Mouse (Mus musculus) limb, embryonic 12.5 days (tissue): ENCODE measurements around the gene B430218F22Rik. TPM values are rescaled to one million over a fixed set of nuclear protein-coding genes. Genes with fewer than 3 reads are reported as not detected.

Experiments used
- ATAC-seq: fragments of 200-750 bp; cut with Nextera tagmentation; 2 replicates; pipeline ENCODE4 v1.8.0; 2017; ENCODE audit warnings: low read depth, moderate TSS enrichment; ENCODE audit not compliant: insufficient number of reproducible peaks, insufficient read depth, low FRiP score, low TSS enrichment
- H3K27ac ChIP-seq: fragments of 300-500 bp; sonication (generic); 2 replicates; pipeline ENCODE4 v1.5.1; 2016; ENCODE audit warnings: mild to moderate bottlenecking, moderate library complexity
- H3K27me3 ChIP-seq: fragments of 300-500 bp; sonication (generic); 2 replicates; pipeline ENCODE4 v1.6.1; 2016; ENCODE audit warnings: mild to moderate bottlenecking, moderate library complexity
- H3K36me3 ChIP-seq: fragments of 300-500 bp; sonication (generic); 2 replicates; pipeline ENCODE4 v1.6.1; 2016; ENCODE audit warnings: mild to moderate bottlenecking, moderate library complexity
- H3K4me1 ChIP-seq: fragments of 300-500 bp; sonication (generic); replicated peaks from 2 replicates; pipeline ENCODE4 v1.6.1; 2016
- H3K4me2 ChIP-seq: fragments of 300-500 bp; sonication (generic); 2 replicates; pipeline ENCODE4 v1.6.1; 2016; ENCODE audit warnings: mild to moderate bottlenecking, moderate library complexity
- H3K4me3 ChIP-seq: fragments of 300-500 bp; sonication (generic); replicated peaks from 2 replicates; pipeline ENCODE4 v1.5.1; 2016; ENCODE audit warnings: mild to moderate bottlenecking
- H3K9ac ChIP-seq: fragments of 300-500 bp; sonication (generic); replicated peaks from 2 replicates; pipeline ENCODE4 v1.6.1; 2016; ENCODE audit warnings: mild to moderate bottlenecking, moderate library complexity
- H3K9me3 ChIP-seq: fragments of 300-500 bp; sonication (generic); 2 replicates; pipeline ENCODE4 v1.6.1; 2016; ENCODE audit warnings: mild to moderate bottlenecking, moderate library complexity
- WGBS: fragments of 180-500 bp; shearing (Covaris S2); methylation state at CpG from one replicate; pipeline ENCODE4 v1.1.7; 2016; 5-methylcytosine and 5-hydroxymethylcytosine counted together
- polyA plus RNA-seq: library from polyadenylated mRNA; unstranded; fragments of >200 nt; fragmentation: Nextera tagmentation; extraction: Ambion mirVana; gene quantifications from 2 replicates; pipeline ENCODE4 v1.2.1, GENCODE M21; 2016

The B430218F22Rik gene
- polyA plus RNA-seq, 1 experiment from 2014 or later = 2.1 TPM

GRCm38 (mm10) chr13:118403544-118403943, 17.1 kb downstream of the B430218F22Rik start:
- Histone ChIP-seq H3K4me1 (no peaks in the 10 kb centered on the region), H3K27me3 (no peaks in the 10 kb centered on the region), H3K4me3 (no peak overlapping the region), H3K4me2 (no peak overlapping the region), H3K27ac (no peak overlapping the region), H3K9me3 (no peaks in the 10 kb centered on the region), H3K9ac (no peak overlapping the region), H3K36me3 (no peaks in the 10 kb centered on the region)
- ATAC-seq = no peak; the same call in 1 of the 2 replicates

GRCm38 (mm10) chr13:118411297-118411992, 25.0 kb downstream of the B430218F22Rik start:
- Histone ChIP-seq H3K4me3 (no peak overlapping the region), H3K27ac (no peak overlapping the region), H3K4me2 (no peak overlapping the region), H3K9ac (no peak overlapping the region), H3K27me3 (no peaks in the 10 kb centered on the region), H3K9me3 (no peaks in the 10 kb centered on the region), H3K36me3 (no peaks in the 10 kb centered on the region), H3K4me1 (no peaks in the 10 kb centered on the region)
- ATAC-seq = no peak
- 75% methylated on average over 6 of the region's 6 CpGs for WGBS

- H3K9ac ChIP-seq = no peak overlapping the region
- H3K4me3 ChIP-seq = no peak overlapping the region
- no peak overlapping the region for H3K27ac ChIP-seq
- H3K9me3 ChIP-seq = no peaks in the 10 kb centered on the region
- ATAC-seq = no peak
- no peaks in the 10 kb centered on the region for H3K4me1 ChIP-seq
- 61% methylated on average over 4 of the region's 4 CpGs for WGBS
- no peaks in the 10 kb centered on the region for H3K36me3 ChIP-seq
- H3K27me3 ChIP-seq = no peaks in the 10 kb centered on the region
- no peak overlapping the region for H3K4me2 ChIP-seq
Measured at GRCm38 (mm10) chr13:118418163-118418562, 31.7 kb downstream of the B430218F22Rik start.

- WGBS = 73% methylated on average over 1 of the region's 1 CpGs
- Histone ChIP-seq H3K9ac (no peak overlapping the region), H3K4me1 (no peaks in the 10 kb centered on the region), H3K4me2 (no peak overlapping the region), H3K9me3 (no peaks in the 10 kb centered on the region), H3K36me3 (no peaks in the 10 kb centered on the region), H3K27me3 (no peaks in the 10 kb centered on the region), H3K27ac (no peak overlapping the region), H3K4me3 (no peak overlapping the region)
- ATAC-seq = no peak
Measured at GRCm38 (mm10) chr13:118420408-118420807, 34.0 kb downstream of the B430218F22Rik start.

- Histone ChIP-seq H3K27me3 (no peaks in the 10 kb centered on the region), H3K9ac (no peak overlapping the region), H3K27ac (no peak overlapping the region), H3K36me3 (no peaks in the 10 kb centered on the region), H3K4me1 (no peaks in the 10 kb centered on the region), H3K9me3 (no peaks in the 10 kb centered on the region), H3K4me3 (no peak overlapping the region), H3K4me2 (no peak overlapping the region)
- ATAC-seq = no peak
- WGBS = 69% methylated on average over 1 of the region's 1 CpGs
Measured at GRCm38 (mm10) chr13:118420847-118421246, 34.4 kb downstream of the B430218F22Rik start.

Other genes starting within 250 kb of the B430218F22Rik start
- gene Mrps30, start 622 bp downstream of the B430218F22Rik start, polyA plus RNA-seq = 39.4 and 40.1 TPM in 2 replicates